Mouse (Mus musculus) G1E (cell line): ENCODE results near the gene Fam131a. TPM values are rescaled to one million over a fixed set of nuclear protein-coding genes. Genes with fewer than 3 reads are reported as not detected.
A peak's percentile ranks its signal among the peaks of the same experiment; 100 is the strongest.

Experiments used
- ATAC-seq: 2 replicates; pipeline ENCODE4 v1.8.0; 2016; ENCODE audit warnings: mild to moderate bottlenecking; ENCODE audit not compliant: insufficient number of reproducible peaks, poor library complexity, low FRiP score, severe bottlenecking; ENCODE audit errors: extremely low read depth
- DNase-seq: peaks from one replicate; pipeline ENCODE4 v3.0.0; 2012; ENCODE audit warnings: low spot score
- H3K27me3 ChIP-seq: 2 replicates; pipeline ENCODE4 v1.6.1; 2012; ENCODE audit warnings: mild to moderate bottlenecking, low read length, inconsistent platforms; ENCODE audit not compliant: insufficient read depth
- H3K36me3 ChIP-seq: replicated peaks from 2 replicates; pipeline ENCODE3; 2012; ENCODE audit warnings: mild to moderate bottlenecking, inconsistent platforms
- H3K4me1 ChIP-seq: 2 replicates; pipeline ENCODE4 v1.6.1; 2012; ENCODE audit warnings: low read depth, low read length, inconsistent platforms, mixed read lengths; ENCODE audit not compliant: insufficient read depth
- H3K4me3 ChIP-seq: 2 replicates; pipeline ENCODE4 v1.5.1; 2012; ENCODE audit warnings: low read depth, mild to moderate bottlenecking, inconsistent platforms, low read length, moderate library complexity, mixed read lengths
- H3K9me3 ChIP-seq: replicated peaks from 2 replicates; pipeline ENCODE4 v1.6.1; 2012; ENCODE audit warnings: inconsistent platforms
- CTCF ChIP-seq: IDR thresholded peaks from 2 replicates; pipeline ENCODE4 v1.5.1; 2012; ENCODE audit warnings: low read depth, low read length, inconsistent platforms, mixed read lengths
- GATA1 ChIP-seq: IDR thresholded peaks from 2 replicates; pipeline ENCODE4 v1.6.1; 2012; ENCODE audit warnings: borderline replicate concordance, low read length, inconsistent platforms, mixed read lengths
- GATA2 ChIP-seq: IDR thresholded peaks from 2 replicates; pipeline ENCODE4 v1.6.1; 2012; ENCODE audit warnings: low read depth, low read length, inconsistent platforms, borderline replicate concordance
- POLR2AphosphoS5 ChIP-seq: IDR thresholded peaks from 2 replicates; pipeline ENCODE4 v1.6.1; 2012; ENCODE audit warnings: low read depth, low read length, inconsistent platforms; ENCODE audit not compliant: insufficient replicate concordance
- TAL1 ChIP-seq: conservative IDR thresholded peaks from 2 replicates; pipeline ENCODE4 v1.6.1; 2012; ENCODE audit warnings: low read depth, low read length, inconsistent platforms, mixed read lengths
- polyA plus RNA-seq: library from polyadenylated mRNA; stranded (reverse); fragments of >175 nt; gene quantifications from 2 replicates; pipeline ENCODE4 v1.2.3, GENCODE M21; 2012
- total RNA-seq, 2 experiments: library from RNA; stranded (forward) in 1 of 2; stranded (reverse) in 1 of 2; fragments of 200-1000 nt in 1 of 2; fragments of >200 nt in 1 of 2; fragmentation: Nextera tagmentation in 1 of 2; gene quantifications; 2 replicates each; pipeline ENCODE4 v1.2.3; 2014 to 2017

Fam131a gene
- total and polyA plus RNA-seq, 3 experiments: 1.2 to 10.1 (median 3.9) TPM

- ATAC-seq: no peak
- TF ChIP-seq POLR2AphosphoS5 (no peak), CTCF (no peak), TAL1 (no peak), GATA1 (no peak), GATA2 (no peak)
- Histone ChIP-seq H3K36me3 (peaks cover 82% of the 10 kb centered on the region), H3K27me3 (no peaks in the 10 kb centered on the region), H3K4me1 (peaks cover 75% of the 10 kb centered on the region), H3K9me3 (no peaks in the 10 kb centered on the region), H3K4me3 (peak overlapping the region; percentile 62; the same call in 1 of the 2 replicates)
- DNase-seq: no peak
Observed at GRCm38 (mm10) chr16:20703071-20703470, 10.0 kb downstream of the Fam131a start.

GRCm38 (mm10) chr16:20703699-20704400 lies 10.8 kb downstream of the Fam131a start:
- peak overlapping the region; percentile 62; the same call in 1 of the 2 replicates for H3K4me3 ChIP-seq
- DNase-seq (peak; percentile 26), ATAC-seq (no peak)
- peaks cover 82% of the 10 kb centered on the region for H3K36me3 ChIP-seq
- TF ChIP-seq CTCF: no peak
- peak; percentile 62 for TF ChIP-seq TAL1
- TF ChIP-seq GATA2: no peak
- no peak for TF ChIP-seq POLR2AphosphoS5
- TF ChIP-seq GATA1: no peak
- no peaks in the 10 kb centered on the region for H3K27me3 ChIP-seq
- H3K9me3 ChIP-seq: no peaks in the 10 kb centered on the region
- peaks cover 83% of the 10 kb centered on the region for H3K4me1 ChIP-seq

- no peak for TF ChIP-seq POLR2AphosphoS5
- no peak for TF ChIP-seq CTCF
- H3K4me1 ChIP-seq: peaks cover 96% of the 10 kb centered on the region
- peaks cover 87% of the 10 kb centered on the region for H3K36me3 ChIP-seq
- no peaks in the 10 kb centered on the region for H3K27me3 ChIP-seq
- DNase-seq (peak; percentile 43), ATAC-seq (0 out of 2 replicates have a peak, but pooled peaks have one; percentile 24)
- H3K9me3 ChIP-seq: no peaks in the 10 kb centered on the region
- no peak overlapping the region; the same call in 1 of the 2 replicates for H3K4me3 ChIP-seq
Observed at GRCm38 (mm10) chr16:20705786-20706185, 12.7 kb downstream of the Fam131a start.

GRCm38 (mm10) chr16:20706407-20707055 lies 13.5 kb downstream of the Fam131a start:
- H3K4me1 ChIP-seq: peaks cover 99% of the 10 kb centered on the region
- peak; percentile 52 for DNase-seq
- no peaks in the 10 kb centered on the region for H3K9me3 ChIP-seq
- peaks cover 90% of the 10 kb centered on the region for H3K36me3 ChIP-seq
- no peaks in the 10 kb centered on the region for H3K27me3 ChIP-seq
- TF ChIP-seq GATA1 (no peak), GATA2 (peak; percentile 70; the same call in 1 of the 2 replicates), TAL1 (peak; percentile 35; the same call in 1 of the 2 replicates), POLR2AphosphoS5 (no peak), CTCF (no peak)
- peak; percentile 11 for ATAC-seq
- H3K4me3 ChIP-seq: peak overlapping the region; percentile 50; the same call in 1 of the 2 replicates

GRCm38 (mm10) chr16:20708220-20708938 lies 15.3 kb downstream of the Fam131a start:
- no peaks in the 10 kb centered on the region for H3K27me3 ChIP-seq
- no peak for TF ChIP-seq GATA1
- no peak for TF ChIP-seq CTCF
- TF ChIP-seq POLR2AphosphoS5: no peak
- TF ChIP-seq TAL1: no peak
- no peak for TF ChIP-seq GATA2
- H3K9me3 ChIP-seq: no peaks in the 10 kb centered on the region
- H3K4me3 ChIP-seq: peak overlapping the region; percentile 53; the same call in 1 of the 2 replicates
- peaks cover 92% of the 10 kb centered on the region for H3K36me3 ChIP-seq
- peaks cover 100% of the 10 kb centered on the region for H3K4me1 ChIP-seq
- DNase-seq (no peak), ATAC-seq (no peak)
